Mouse (Mus musculus) hindbrain, embryonic 12.5 days (tissue): ENCODE measurements around the gene Nolc1. TPM values are rescaled to one million over a fixed set of nuclear protein-coding genes. Genes with fewer than 3 reads are reported as not detected.

Experiments
- ATAC-seq: fragments of 200-750 bp; cut with Nextera tagmentation; 2 replicates; pipeline ENCODE4 v1.8.0; 2017; ENCODE audit warnings: moderate TSS enrichment; ENCODE audit not compliant: low FRiP score
- H3K27ac ChIP-seq: fragments of 300-500 bp; sonication (generic); 2 replicates; pipeline ENCODE4 v1.5.1; 2016; ENCODE audit warnings: mild to moderate bottlenecking
- H3K27me3 ChIP-seq: fragments of 300-500 bp; sonication (generic); 2 replicates; pipeline ENCODE4 v1.6.1; 2016; ENCODE audit warnings: mild to moderate bottlenecking
- H3K36me3 ChIP-seq: fragments of 300-500 bp; sonication (generic); 2 replicates; pipeline ENCODE4 v1.6.1; 2016; ENCODE audit warnings: mild to moderate bottlenecking
- H3K4me1 ChIP-seq: fragments of 300-500 bp; sonication (generic); 2 replicates; pipeline ENCODE4 v1.6.1; 2016
- H3K4me2 ChIP-seq: fragments of 300-500 bp; sonication (generic); replicated peaks from 2 replicates; pipeline ENCODE4 v1.6.1; 2016; ENCODE audit warnings: mild to moderate bottlenecking
- H3K4me3 ChIP-seq: fragments of 300-500 bp; sonication (generic); 2 replicates; pipeline ENCODE4 v1.5.1; 2016; ENCODE audit warnings: mild to moderate bottlenecking
- H3K9ac ChIP-seq: fragments of 300-500 bp; sonication (generic); 2 replicates; pipeline ENCODE4 v1.6.1; 2016; ENCODE audit warnings: mild to moderate bottlenecking, moderate library complexity
- H3K9me3 ChIP-seq: fragments of 300-500 bp; sonication (generic); replicated peaks from 2 replicates; pipeline ENCODE4 v1.6.1; 2016; ENCODE audit warnings: mild to moderate bottlenecking
- WGBS: fragments of 180-500 bp; shearing (Covaris S2); methylation state at CpG from one replicate; pipeline ENCODE4 v1.1.7; 2016; 5-methylcytosine and 5-hydroxymethylcytosine counted together
- polyA plus RNA-seq: library from polyadenylated mRNA; unstranded; fragments of >200 nt; fragmentation: Nextera tagmentation; extraction: Ambion mirVana; gene quantifications from 2 replicates; pipeline ENCODE4 v1.2.1, GENCODE M21; 2016

The Nolc1 gene
- polyA plus RNA-seq, 1 experiment from 2014 or later, result 84.9 TPM

DNA sequence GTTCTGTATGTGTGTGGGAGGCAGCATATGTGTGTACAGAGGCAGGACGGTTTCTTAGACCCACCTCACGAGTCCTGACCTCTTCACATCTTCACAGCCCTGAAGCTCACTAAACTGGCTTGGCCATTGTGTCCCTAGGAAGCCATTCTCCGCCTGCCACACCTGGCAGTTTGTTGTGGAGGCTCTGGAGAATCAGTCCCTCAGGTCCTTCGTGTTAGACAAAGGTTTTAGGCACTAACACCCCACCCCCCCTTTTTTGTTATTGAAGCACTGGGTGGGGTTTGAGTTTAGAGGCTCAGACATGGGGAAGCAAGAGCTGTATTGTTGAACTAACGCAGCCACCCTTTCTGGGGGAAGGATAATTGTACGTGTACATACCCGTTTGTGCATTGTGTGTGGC lies 2.4 kb upstream of the Nolc1 start:
- H3K4me2 ChIP-seq, result no peak overlapping the region
- no peak overlapping the region for H3K9ac ChIP-seq
- ATAC-seq, result no peak
- peaks cover 41% of the 10 kb centered on the region for H3K36me3 ChIP-seq
- H3K4me1 ChIP-seq, result peaks cover 20% of the 10 kb centered on the region
- WGBS, result 89% methylated on average over 7 of the region's 7 CpGs
- H3K27me3 ChIP-seq, result no peaks in the 10 kb centered on the region
- H3K27ac ChIP-seq, result no peak overlapping the region
- H3K9me3 ChIP-seq, result no peaks in the 10 kb centered on the region
- no peak overlapping the region for H3K4me3 ChIP-seq

DNA sequence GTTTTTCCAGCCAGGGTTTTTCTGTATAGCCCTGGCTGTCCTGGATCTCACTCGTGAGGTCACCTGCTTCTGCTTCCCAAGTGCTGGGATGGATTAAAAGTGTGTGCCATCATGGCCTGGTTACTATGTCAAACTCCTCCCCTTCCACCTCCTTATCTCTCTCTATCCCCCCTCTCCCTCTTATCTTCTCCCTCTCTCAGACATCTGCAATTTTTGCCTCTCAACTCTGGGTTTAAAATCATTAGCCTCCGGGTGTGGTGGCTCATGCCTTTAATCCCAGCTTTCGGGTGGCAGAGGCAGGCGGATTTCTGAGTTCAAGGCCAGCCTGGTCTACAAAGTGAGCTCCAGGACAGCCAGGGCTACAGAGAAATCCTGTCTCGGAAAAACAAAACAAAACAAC lies 1.4 kb upstream of the Nolc1 start:
- Histone ChIP-seq H3K4me2 (no peak overlapping the region), H3K9ac (no peak overlapping the region), H3K4me3 (no peak overlapping the region), H3K27me3 (no peaks in the 10 kb centered on the region), H3K9me3 (no peaks in the 10 kb centered on the region), H3K4me1 (peaks cover 20% of the 10 kb centered on the region), H3K27ac (no peak overlapping the region), H3K36me3 (peaks cover 42% of the 10 kb centered on the region)
- 89% methylated on average over 5 of the region's 5 CpGs for WGBS
- ATAC-seq, result no peak

DNA sequence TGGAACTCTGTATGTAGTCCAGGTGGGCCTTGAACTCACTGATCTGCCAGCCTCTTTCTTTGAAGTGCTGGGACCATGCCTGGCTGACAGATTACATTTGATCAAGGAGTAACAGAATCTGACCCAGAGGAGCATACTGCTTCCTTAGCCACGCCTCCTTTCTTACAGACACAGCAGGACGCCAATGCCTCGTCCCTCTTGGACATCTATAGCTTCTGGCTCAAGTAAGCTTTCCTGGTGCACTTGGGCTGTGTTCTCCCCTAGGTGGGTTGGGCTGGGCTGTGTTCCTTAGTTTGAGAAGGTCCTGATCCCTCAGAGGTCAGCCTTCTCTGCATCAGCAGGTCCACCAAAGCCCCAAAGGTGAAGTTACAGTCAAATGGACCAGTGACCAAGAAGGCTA lies 2.9 kb downstream of the Nolc1 start:
- Histone ChIP-seq H3K27ac (no peak overlapping the region), H3K9ac (no peak overlapping the region), H3K36me3 (peaks cover 49% of the 10 kb centered on the region), H3K9me3 (no peaks in the 10 kb centered on the region), H3K27me3 (no peaks in the 10 kb centered on the region), H3K4me3 (no peak overlapping the region), H3K4me2 (no peak overlapping the region), H3K4me1 (peaks cover 20% of the 10 kb centered on the region)
- ATAC-seq, result no peak
- WGBS, result 68% methylated on average over 3 of the region's 3 CpGs

GRCm38 (mm10) chr19:46085185-46085584 lies 9.5 kb downstream of the Nolc1 start:
- no peak overlapping the region for H3K27ac ChIP-seq
- H3K4me3 ChIP-seq, result no peak overlapping the region
- no peak overlapping the region for H3K9ac ChIP-seq
- ATAC-seq, result no peak
- no peaks in the 10 kb centered on the region for H3K27me3 ChIP-seq
- peaks cover 57% of the 10 kb centered on the region for H3K36me3 ChIP-seq
- no peaks in the 10 kb centered on the region for H3K4me1 ChIP-seq
- no peaks in the 10 kb centered on the region for H3K9me3 ChIP-seq
- 94% methylated on average over 8 of the region's 8 CpGs for WGBS
- no peak overlapping the region for H3K4me2 ChIP-seq

DNA sequence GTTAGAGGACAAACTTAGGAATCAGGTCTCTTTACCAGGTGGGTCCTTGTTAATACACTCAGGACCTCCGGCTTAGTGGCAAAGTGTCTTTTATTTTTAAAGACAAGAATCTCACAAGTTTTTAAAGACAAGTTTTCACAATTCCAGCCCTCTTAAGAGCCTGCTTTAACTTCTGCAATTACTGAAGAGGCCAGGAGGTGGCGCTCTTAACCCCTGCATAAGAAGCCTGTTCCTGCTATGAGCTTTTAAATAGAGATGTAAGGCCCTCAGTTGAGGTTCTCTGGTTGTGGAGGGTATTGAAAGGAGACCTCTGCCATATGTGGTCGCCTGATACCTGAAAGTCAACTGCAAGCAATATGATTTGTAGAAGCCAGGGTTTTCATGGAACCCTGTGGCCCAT lies 10.7 kb downstream of the Nolc1 start:
- no peaks in the 10 kb centered on the region for H3K4me1 ChIP-seq
- no peak overlapping the region for H3K4me2 ChIP-seq
- no peaks in the 10 kb centered on the region for H3K9me3 ChIP-seq
- H3K9ac ChIP-seq, result no peak overlapping the region
- no peaks in the 10 kb centered on the region for H3K27me3 ChIP-seq
- H3K36me3 ChIP-seq, result peaks cover 46% of the 10 kb centered on the region
- H3K27ac ChIP-seq, result no peak overlapping the region
- no peak for ATAC-seq
- H3K4me3 ChIP-seq, result no peak overlapping the region
- WGBS, result 61% methylated on average over 3 of the region's 3 CpGs

DNA sequence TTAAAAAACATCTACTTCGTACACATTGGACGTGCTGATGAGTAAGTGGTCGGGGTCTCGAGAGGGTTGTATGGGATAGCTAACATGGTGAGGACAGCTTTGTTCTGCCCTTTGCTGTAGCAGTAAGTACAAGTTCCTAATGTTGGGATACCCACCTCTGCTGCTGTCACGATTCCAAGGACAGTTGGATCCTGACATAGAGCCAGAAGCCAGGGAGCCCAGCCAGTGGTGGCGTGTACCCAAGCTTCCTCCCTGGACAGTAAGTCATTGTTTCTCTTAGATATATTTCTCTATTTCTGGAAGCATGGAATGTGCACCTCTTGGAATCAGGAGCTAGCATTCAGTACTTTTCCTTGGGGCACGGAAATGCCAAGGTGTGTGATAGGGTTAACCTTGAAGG lies 12.2 kb downstream of the Nolc1 start:
- Histone ChIP-seq H3K9ac (no peak overlapping the region), H3K27ac (no peak overlapping the region), H3K4me2 (no peak overlapping the region), H3K9me3 (no peaks in the 10 kb centered on the region), H3K4me1 (no peaks in the 10 kb centered on the region), H3K27me3 (no peaks in the 10 kb centered on the region), H3K4me3 (no peak overlapping the region), H3K36me3 (peaks cover 31% of the 10 kb centered on the region)
- no peak for ATAC-seq
- WGBS, result 87% methylated on average over 7 of the region's 7 CpGs

GRCm38 (mm10) chr19:46091641-46092040 lies 16.0 kb downstream of the Nolc1 start:
- 0 out of 2 replicates have a peak, but pooled peaks cover 3% of the 10 kb centered on the region for H3K9me3 ChIP-seq
- H3K27me3 ChIP-seq, result no peaks in the 10 kb centered on the region
- no peaks in the 10 kb centered on the region for H3K4me1 ChIP-seq
- WGBS, result 91% methylated on average over 4 of the region's 4 CpGs
- no peak for ATAC-seq
- H3K9ac ChIP-seq, result no peak overlapping the region
- no peaks in the 10 kb centered on the region for H3K36me3 ChIP-seq
- H3K27ac ChIP-seq, result no peak overlapping the region
- H3K4me3 ChIP-seq, result no peak overlapping the region
- H3K4me2 ChIP-seq, result no peak overlapping the region

- Histone ChIP-seq H3K4me2 (no peak overlapping the region), H3K4me3 (no peak overlapping the region), H3K36me3 (no peaks in the 10 kb centered on the region), H3K9me3 (0 out of 2 replicates have a peak, but pooled peaks cover 3% of the 10 kb centered on the region), H3K27me3 (no peaks in the 10 kb centered on the region), H3K9ac (no peak overlapping the region), H3K27ac (no peak overlapping the region), H3K4me1 (no peaks in the 10 kb centered on the region)
- 95% methylated on average over 2 of the region's 2 CpGs for WGBS
- ATAC-seq, result no peak
These were observed 18.5 kb downstream of the Nolc1 start for GRCm38 (mm10) chr19:46094144-46094543.

DNA sequence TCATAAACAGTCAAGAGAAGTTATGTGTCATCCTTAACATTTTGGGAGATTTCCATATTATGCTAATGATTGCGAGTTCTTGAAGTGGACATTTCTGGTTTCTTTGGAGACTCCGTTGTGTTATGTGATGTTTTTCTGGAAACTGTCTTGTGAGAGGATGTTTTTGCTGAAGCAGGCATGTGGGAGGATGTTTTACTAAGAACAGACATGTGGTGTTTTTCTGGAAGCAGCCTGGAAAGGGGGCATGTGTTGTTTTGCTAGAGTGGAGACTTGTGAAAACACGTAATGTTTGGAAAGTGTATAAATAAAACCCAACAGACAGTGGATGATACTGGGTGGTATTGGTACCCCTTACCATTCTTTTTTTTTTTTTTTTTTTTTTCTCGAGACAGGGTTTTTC lies 19.6 kb downstream of the Nolc1 start:
- no peak overlapping the region for H3K9ac ChIP-seq
- 0 out of 2 replicates have a peak, but pooled peaks cover 3% of the 10 kb centered on the region for H3K9me3 ChIP-seq
- no peaks in the 10 kb centered on the region for H3K27me3 ChIP-seq
- no peaks in the 10 kb centered on the region for H3K4me1 ChIP-seq
- no peaks in the 10 kb centered on the region for H3K36me3 ChIP-seq
- WGBS, result 84% methylated on average over 3 of the region's 4 CpGs
- no peak overlapping the region for H3K4me2 ChIP-seq
- H3K4me3 ChIP-seq, result no peak overlapping the region
- no peak for ATAC-seq
- H3K27ac ChIP-seq, result no peak overlapping the region

GRCm38 (mm10) chr19:46096396-46096795 lies 20.7 kb downstream of the Nolc1 start:
- ATAC-seq, result no peak
- Histone ChIP-seq H3K4me2 (no peak overlapping the region), H3K9me3 (0 out of 2 replicates have a peak, but pooled peaks cover 3% of the 10 kb centered on the region), H3K4me1 (no peaks in the 10 kb centered on the region), H3K4me3 (no peak overlapping the region), H3K9ac (no peak overlapping the region), H3K27ac (no peak overlapping the region), H3K36me3 (no peaks in the 10 kb centered on the region), H3K27me3 (no peaks in the 10 kb centered on the region)
- WGBS, result 90% methylated on average over 5 of the region's 5 CpGs

DNA sequence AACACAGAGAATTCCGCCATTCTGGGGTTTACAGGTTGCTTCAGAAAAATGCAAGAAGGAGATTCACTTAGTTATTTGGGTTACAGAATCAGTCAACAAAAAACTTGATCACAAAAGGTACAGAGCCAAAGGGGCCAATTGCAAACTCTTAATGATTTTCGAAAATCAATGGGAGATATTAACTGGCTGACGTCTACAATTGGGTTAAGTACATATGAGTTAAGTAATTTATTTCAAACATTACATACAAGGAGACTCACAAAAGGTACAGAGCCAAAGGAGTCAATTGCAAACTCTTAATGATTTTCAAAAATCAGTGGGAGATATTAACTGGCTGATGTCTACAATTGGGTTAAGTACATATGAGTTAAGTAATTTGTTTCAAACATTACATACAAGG lies 23.9 kb downstream of the Nolc1 start:
- Histone ChIP-seq H3K9ac (no peak overlapping the region), H3K9me3 (no peaks in the 10 kb centered on the region), H3K27ac (no peak overlapping the region), H3K4me1 (no peaks in the 10 kb centered on the region), H3K4me3 (no peak overlapping the region), H3K27me3 (no peaks in the 10 kb centered on the region), H3K4me2 (no peak overlapping the region), H3K36me3 (no peaks in the 10 kb centered on the region)
- ATAC-seq, result no peak
- 92% methylated on average over 3 of the region's 3 CpGs for WGBS

DNA sequence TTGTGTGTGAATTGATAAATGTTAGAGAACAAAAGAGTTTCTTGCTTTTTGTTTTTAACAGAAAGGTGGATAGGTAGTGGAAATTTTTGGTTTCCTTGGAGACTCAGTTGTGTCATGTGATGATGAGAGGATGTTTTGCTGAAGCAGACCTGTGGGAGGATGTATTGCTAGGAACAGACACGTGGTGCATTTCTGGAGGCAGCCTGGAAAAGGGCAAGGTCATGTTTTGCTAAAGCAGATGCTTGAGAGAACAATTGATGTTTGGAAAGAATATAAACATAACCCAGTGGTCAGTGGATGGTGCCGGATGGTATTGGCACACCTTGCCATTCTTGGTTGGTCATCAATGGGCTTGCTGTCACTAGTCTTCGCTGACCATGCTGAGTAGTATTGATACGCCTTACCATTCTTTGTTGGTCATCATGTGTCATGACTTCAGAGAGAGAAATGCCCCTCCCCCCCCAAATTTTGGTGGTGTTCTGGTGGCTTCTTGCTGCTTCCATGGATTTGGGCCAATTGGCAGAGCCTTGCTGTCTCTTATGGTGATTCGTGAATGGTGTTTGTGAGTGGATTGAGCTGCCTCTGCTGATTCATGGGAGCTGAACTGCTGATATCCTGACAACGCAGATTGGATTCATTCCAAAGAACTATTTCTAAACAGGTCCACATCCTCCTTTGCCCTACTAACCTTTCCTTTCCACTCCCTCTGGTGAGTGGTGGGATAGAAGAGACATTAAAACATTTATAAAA lies 27.9 kb downstream of the Nolc1 start:
- ATAC-seq, result no peak
- H3K4me1 ChIP-seq, result no peaks in the 10 kb centered on the region
- H3K9ac ChIP-seq, result no peak overlapping the region
- H3K4me2 ChIP-seq, result no peak overlapping the region
- H3K27ac ChIP-seq, result no peak overlapping the region
- H3K27me3 ChIP-seq, result no peaks in the 10 kb centered on the region
- H3K9me3 ChIP-seq, result no peaks in the 10 kb centered on the region
- H3K36me3 ChIP-seq, result no peaks in the 10 kb centered on the region
- 87% methylated on average over 6 of the region's 6 CpGs for WGBS
- H3K4me3 ChIP-seq, result no peak overlapping the region

DNA sequence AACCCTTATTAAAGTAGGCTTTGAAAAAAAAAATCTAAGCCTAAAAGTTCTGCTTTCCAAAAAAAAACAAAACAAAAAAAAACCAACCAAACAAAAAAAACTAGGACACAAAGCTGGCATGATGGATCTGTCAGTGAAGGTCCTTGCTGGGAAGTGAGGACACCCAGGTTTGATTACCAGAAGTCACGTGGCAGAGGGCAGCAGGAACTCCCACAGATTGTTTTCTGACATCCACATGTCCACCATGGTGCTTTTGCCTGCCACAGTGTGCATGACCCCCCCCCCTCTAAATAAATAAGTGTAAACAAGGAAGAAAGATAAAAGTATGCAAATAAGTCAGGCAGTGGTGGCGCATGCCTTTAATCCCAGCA lies 28.5 kb downstream of the Nolc1 start:
- H3K4me1 ChIP-seq, result no peaks in the 10 kb centered on the region
- no peak overlapping the region for H3K4me3 ChIP-seq
- H3K27ac ChIP-seq, result no peak overlapping the region
- 73% methylated on average over 2 of the region's 2 CpGs for WGBS
- H3K9me3 ChIP-seq, result no peaks in the 10 kb centered on the region
- H3K27me3 ChIP-seq, result no peaks in the 10 kb centered on the region
- no peak for ATAC-seq
- H3K9ac ChIP-seq, result no peak overlapping the region
- H3K4me2 ChIP-seq, result no peak overlapping the region
- H3K36me3 ChIP-seq, result no peaks in the 10 kb centered on the region
